Mouse (Mus musculus): ENCODE results near the gene Nmb. TPM values are rescaled to one million over a fixed set of nuclear protein-coding genes. Genes with fewer than 3 reads are reported as not detected.

Nmb gene
- polyA plus RNA-seq, 1 experiment from 2014 or later = 5.6 TPM

DNA sequence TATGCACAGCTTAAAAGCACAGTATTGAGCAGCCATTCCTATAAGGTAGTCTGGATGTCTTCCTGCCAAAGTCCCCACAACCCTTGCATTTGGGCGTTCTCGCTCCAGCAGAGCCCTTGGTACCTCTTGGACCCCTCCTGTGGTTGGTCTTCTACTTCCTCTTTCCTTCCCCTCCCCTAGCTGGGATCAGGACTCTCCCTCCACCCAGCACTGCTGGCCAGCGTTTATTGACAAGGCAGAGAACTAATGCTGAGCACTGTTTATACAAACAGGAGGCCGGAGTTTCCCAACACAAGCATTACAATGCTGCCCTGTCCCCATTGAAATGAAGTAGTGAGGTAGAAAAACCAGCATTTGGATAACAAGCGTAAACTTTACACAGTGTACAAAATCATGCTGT, 31.8 kb downstream of the Nmb start:
- Histone ChIP-seq H3K9ac (no peak overlapping the region), H3K4me1 (peaks cover 4% of the 10 kb centered on the region; the same call in 1 of the 2 replicates), H3K4me3 (no peak overlapping the region), H3K36me3 (peaks cover 93% of the 10 kb centered on the region), H3K27me3 (no peaks in the 10 kb centered on the region), H3K4me2 (no peak overlapping the region), H3K9me3 (no peaks in the 10 kb centered on the region), H3K27ac (no peak overlapping the region)
- no peak for ATAC-seq (ENCODE audit: insufficient number of reproducible peaks, insufficient read depth, low FRiP score, low TSS enrichment, low read depth)
- WGBS = 92% methylated on average over 5 of the region's 5 CpGs

DNA sequence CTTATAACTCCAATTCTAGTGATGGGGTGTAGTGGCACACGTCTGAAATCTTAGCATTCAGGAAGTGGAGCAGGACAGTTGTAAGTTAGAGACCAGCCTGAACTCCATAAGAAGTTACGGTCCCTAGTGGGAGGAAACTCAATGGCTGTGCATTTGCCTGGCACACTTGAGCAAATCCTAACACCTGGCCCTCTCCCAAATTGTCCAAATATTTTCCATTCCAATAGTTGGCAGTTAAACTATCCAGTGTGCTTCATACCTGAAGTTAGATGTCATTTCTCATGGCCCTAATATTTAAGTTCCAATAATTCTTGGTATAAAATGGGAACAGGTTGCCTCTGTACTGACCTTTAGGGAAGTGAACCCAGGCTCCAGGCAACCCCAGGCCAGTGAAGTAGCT, 36.2 kb downstream of the Nmb start:
- no peak overlapping the region for H3K9ac ChIP-seq
- 95% methylated on average over 2 of the region's 2 CpGs for WGBS
- H3K27me3 ChIP-seq = no peaks in the 10 kb centered on the region
- H3K4me3 ChIP-seq = no peak overlapping the region
- ATAC-seq (ENCODE audit: insufficient number of reproducible peaks, insufficient read depth, low FRiP score, low TSS enrichment, low read depth) = no peak
- no peak overlapping the region for H3K4me2 ChIP-seq
- no peak overlapping the region for H3K27ac ChIP-seq
- no peaks in the 10 kb centered on the region for H3K9me3 ChIP-seq
- H3K36me3 ChIP-seq = peaks cover 94% of the 10 kb centered on the region
- H3K4me1 ChIP-seq = peaks cover 12% of the 10 kb centered on the region

DNA sequence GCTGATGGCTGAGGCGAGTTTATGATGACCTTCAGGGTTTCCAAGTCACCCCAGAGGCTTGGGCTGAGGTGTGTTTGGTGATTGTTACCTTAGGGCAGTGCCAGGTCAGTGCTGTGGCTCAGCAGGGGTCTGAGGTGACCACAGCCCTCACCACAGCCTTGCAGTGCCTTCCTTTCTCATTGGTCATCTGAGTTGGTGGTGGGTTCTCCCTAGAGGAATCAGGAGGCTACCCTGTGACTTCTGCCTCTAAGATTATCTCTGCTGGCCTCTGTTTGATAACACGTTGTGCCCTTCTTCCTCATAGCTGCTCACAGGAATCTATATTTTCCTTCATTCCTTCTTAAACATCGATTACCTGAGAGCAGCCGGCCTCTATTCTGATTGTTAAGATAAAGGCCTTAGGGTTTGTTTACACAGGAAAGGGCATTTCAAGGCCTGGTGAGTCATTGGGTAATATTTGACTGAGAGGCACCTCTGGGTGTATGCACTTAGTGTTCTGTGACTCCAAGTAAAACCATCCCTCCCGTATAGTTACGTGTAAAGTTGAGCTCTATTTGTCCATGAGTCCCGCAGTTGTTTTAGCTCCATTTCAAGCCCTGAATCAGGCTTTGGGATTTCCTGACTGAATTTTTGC, 38.2 kb downstream of the Nmb start:
- 85% methylated on average over 7 of the region's 7 CpGs for WGBS
- Histone ChIP-seq H3K27me3 (no peaks in the 10 kb centered on the region), H3K4me2 (no peak overlapping the region), H3K27ac (no peak overlapping the region), H3K9ac (no peak overlapping the region), H3K4me1 (peaks cover 30% of the 10 kb centered on the region), H3K4me3 (no peak overlapping the region), H3K9me3 (no peaks in the 10 kb centered on the region), H3K36me3 (peaks cover 84% of the 10 kb centered on the region)
- ATAC-seq (ENCODE audit: insufficient number of reproducible peaks, insufficient read depth, low FRiP score, low TSS enrichment, low read depth) = no peak

DNA sequence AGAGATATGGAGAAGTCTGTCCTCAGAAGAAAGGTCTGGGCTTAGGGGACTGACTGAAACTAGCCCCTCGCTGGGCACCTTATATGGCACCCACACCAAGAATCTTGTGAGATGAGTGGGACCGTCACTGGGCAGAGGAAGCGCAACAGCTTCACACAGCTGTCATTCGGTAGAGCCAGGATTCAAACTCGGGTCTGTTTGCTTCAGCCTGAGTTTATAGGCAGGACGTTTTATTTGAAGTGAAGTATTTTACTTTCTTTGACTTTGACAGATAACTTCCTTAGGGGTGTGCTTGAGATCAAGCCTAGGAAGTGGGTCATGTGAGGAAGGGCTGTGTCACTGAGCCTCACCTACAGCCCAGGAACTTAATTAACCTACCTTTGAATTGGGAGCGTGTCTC, 39.4 kb downstream of the Nmb start:
- WGBS = 95% methylated on average over 7 of the region's 7 CpGs
- H3K4me3 ChIP-seq = no peak overlapping the region
- H3K9me3 ChIP-seq = no peaks in the 10 kb centered on the region
- no peak overlapping the region for H3K9ac ChIP-seq
- H3K4me1 ChIP-seq = peaks cover 32% of the 10 kb centered on the region
- no peak overlapping the region for H3K27ac ChIP-seq
- H3K36me3 ChIP-seq = peaks cover 75% of the 10 kb centered on the region
- no peaks in the 10 kb centered on the region for H3K27me3 ChIP-seq
- H3K4me2 ChIP-seq = no peak overlapping the region
- no peak for ATAC-seq (ENCODE audit: insufficient number of reproducible peaks, insufficient read depth, low FRiP score, low TSS enrichment, low read depth)

DNA sequence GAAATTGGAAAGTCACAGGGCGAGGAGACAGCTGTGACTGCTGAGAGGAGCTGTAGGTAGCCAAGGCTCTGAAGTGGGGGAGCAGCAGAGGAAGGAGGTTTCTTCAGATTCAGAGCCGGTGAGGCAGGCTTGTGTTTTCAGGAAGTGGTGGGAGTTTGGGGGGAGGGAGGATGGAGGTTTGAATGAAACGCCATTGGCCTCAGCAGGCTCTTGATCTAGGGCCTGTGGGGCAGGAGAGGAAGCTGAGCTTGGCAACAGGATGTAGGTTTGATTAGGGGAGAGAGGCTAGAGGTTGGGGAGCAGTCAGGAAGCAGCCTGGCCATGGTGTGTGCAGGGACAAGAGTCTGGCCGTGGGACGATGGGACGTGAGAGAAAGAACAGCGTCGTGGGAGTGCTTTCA, 40.0 kb downstream of the Nmb start:
- peaks cover 68% of the 10 kb centered on the region for H3K36me3 ChIP-seq
- no peak overlapping the region for H3K4me3 ChIP-seq
- H3K4me2 ChIP-seq = no peak overlapping the region
- 75% methylated on average over 8 of the region's 8 CpGs for WGBS
- H3K9ac ChIP-seq = no peak overlapping the region
- H3K4me1 ChIP-seq = peaks cover 35% of the 10 kb centered on the region
- no peak for ATAC-seq (ENCODE audit: insufficient number of reproducible peaks, insufficient read depth, low FRiP score, low TSS enrichment, low read depth)
- peak overlapping the region; percentile 39; the same call in 1 of the 2 replicates for H3K27ac ChIP-seq
- no peaks in the 10 kb centered on the region for H3K27me3 ChIP-seq
- no peaks in the 10 kb centered on the region for H3K9me3 ChIP-seq

DNA sequence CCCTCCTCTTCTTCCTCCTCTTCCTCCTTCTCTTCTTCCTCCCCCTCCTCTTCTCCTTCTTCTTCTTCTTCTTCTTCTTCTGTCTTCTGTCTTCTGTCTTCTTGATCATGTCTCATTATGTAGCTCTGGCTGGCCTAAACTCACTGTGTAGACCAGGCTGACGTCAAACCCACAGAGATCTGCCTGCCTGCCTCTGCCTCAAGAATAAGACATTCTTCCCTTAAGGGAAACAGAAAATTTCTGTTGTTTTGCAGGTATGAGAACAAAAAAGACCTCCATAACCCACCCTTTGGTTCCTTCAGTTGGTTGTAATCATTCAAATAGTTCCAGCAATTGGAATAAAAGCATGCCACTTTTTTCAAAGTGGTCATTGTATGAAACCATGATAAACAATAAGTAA, 40.7 kb downstream of the Nmb start:
- H3K9me3 ChIP-seq = no peaks in the 10 kb centered on the region
- ATAC-seq (ENCODE audit: insufficient number of reproducible peaks, insufficient read depth, low FRiP score, low TSS enrichment, low read depth) = no peak
- H3K36me3 ChIP-seq = peaks cover 61% of the 10 kb centered on the region

DNA sequence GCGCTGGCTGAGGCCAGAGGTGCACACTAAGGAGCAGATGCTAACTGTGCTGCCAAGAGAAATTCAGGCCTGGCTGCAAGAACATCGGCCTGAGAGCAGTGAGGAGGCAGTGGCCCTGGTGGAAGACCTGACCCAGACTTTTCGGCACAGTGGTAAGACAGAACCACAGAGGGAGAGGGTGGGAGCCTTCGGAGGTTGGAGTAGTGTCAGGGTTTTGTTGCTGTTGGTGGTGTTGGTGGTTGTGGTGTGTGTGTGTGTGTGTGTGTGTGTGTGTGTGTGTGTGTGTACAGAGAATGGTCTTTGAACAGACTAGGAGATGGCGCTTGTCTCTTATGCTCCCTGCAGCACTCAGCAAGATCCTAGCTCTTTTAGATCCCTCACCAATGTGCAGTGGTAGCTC, 41.4 kb downstream of the Nmb start:
- WGBS = 82% methylated on average over 5 of the region's 5 CpGs
- no peak overlapping the region for H3K4me3 ChIP-seq
- H3K27me3 ChIP-seq = no peaks in the 10 kb centered on the region
- peaks cover 36% of the 10 kb centered on the region for H3K4me1 ChIP-seq
- no peaks in the 10 kb centered on the region for H3K9me3 ChIP-seq
- no peak for ATAC-seq (ENCODE audit: insufficient number of reproducible peaks, insufficient read depth, low FRiP score, low TSS enrichment, low read depth)
- 0 out of 2 replicates have a peak overlapping the region, but pooled peaks have one; percentile 32 for H3K9ac ChIP-seq
- no peak overlapping the region for H3K27ac ChIP-seq
- peaks cover 55% of the 10 kb centered on the region for H3K36me3 ChIP-seq
- H3K4me2 ChIP-seq = peak overlapping the region; percentile 0; the same call in 1 of the 2 replicates

More for the DNA sequence above, 40.7 kb downstream of the Nmb start:
- Histone ChIP-seq H3K4me3 (no peak overlapping the region), H3K4me1 (peaks cover 36% of the 10 kb centered on the region), H3K27me3 (no peaks in the 10 kb centered on the region), H3K27ac (peak overlapping the region; percentile 39; the same call in 1 of the 2 replicates), H3K9ac (no peak overlapping the region), H3K4me2 (0 out of 2 replicates have a peak overlapping the region, but pooled peaks have one; percentile 0)
- WGBS = 78% methylated on average over 1 of the region's 1 CpGs

DNA sequence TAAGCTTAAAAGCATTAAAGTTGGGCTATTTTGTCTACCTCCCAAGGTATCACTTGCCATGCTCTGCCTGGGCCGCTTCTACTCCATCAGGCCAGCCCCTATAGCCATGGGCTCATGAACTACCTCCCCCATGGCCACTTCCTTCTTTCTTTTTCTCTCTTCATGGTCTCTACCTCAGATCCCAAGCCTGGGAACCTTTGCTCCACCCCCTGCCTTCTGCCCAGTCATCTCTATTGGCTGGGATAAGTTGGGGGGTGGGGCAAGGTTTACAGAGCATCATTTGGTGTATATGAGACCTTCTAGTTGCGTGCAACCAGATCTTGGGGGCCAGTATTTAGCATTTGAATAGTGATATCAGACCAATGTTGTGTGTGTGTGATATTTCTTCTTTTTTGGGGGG, 42.4 kb downstream of the Nmb start:
- H3K9me3 ChIP-seq = no peaks in the 10 kb centered on the region
- H3K9ac ChIP-seq = no peak overlapping the region
- H3K27me3 ChIP-seq = no peaks in the 10 kb centered on the region
- H3K27ac ChIP-seq = no peak overlapping the region
- 88% methylated on average over 2 of the region's 2 CpGs for whole genome bisulfite sequencing
- peak overlapping the region; percentile 75 for H3K4me2 ChIP-seq
- no peak overlapping the region for H3K4me3 ChIP-seq
- H3K4me1 ChIP-seq = peaks cover 36% of the 10 kb centered on the region
- ATAC-seq (ENCODE audit: insufficient number of reproducible peaks, insufficient read depth, low FRiP score, low TSS enrichment, low read depth) = no peak
- peaks cover 45% of the 10 kb centered on the region for H3K36me3 ChIP-seq

DNA sequence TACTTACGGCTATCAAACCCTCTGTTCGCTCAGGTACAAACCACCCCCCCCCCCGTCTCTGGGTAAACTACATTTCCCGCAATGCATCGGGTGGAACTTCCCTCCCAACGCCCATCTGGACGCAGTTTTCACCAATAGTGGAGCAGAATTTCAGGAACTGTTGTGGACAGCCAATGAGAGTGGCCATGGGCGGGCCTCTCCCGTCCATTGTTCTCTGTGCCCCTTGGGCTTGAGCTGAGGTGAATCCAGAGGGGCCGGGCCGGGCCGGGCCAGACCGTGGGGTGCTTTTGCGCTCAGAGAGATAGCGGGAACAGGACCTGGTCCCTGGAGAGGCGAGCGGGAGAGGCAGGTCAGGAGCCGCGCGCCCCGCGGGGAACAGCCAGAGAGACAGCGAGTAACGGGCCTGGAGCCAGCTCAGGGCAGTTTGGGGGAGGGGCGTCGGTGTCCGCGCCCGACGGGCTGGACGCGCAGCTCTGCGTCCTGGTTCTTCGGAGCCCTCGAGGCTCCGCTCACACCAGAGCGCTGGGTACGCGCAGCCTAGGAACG, 44.1 kb downstream of the Nmb start, which contains the start of gene Zscan2:
Gene Zscan2, plus strand, starts transcription at position 192 of the 546 bp plus-strand sequence.
- H3K4me1 ChIP-seq = peaks cover 36% of the 10 kb centered on the region
- H3K9me3 ChIP-seq = no peaks in the 10 kb centered on the region
- under 1% methylated on average over 40 of the region's 40 CpGs for WGBS
- peak within 1 kb of the TSS; percentile 91 for H3K4me3 ChIP-seq
- peak within 1 kb of the TSS; percentile 97 for H3K9ac ChIP-seq
- H3K27ac ChIP-seq = peak within 1 kb of the TSS; percentile 72
- peak within 1 kb of the TSS; percentile 75 for H3K4me2 ChIP-seq
- no peaks in the 10 kb centered on the region for H3K27me3 ChIP-seq
- peaks cover 29% of the 10 kb centered on the region for H3K36me3 ChIP-seq
- peak; percentile 98 for ATAC-seq (ENCODE audit: insufficient number of reproducible peaks, insufficient read depth, low FRiP score, low TSS enrichment, low read depth)

DNA sequence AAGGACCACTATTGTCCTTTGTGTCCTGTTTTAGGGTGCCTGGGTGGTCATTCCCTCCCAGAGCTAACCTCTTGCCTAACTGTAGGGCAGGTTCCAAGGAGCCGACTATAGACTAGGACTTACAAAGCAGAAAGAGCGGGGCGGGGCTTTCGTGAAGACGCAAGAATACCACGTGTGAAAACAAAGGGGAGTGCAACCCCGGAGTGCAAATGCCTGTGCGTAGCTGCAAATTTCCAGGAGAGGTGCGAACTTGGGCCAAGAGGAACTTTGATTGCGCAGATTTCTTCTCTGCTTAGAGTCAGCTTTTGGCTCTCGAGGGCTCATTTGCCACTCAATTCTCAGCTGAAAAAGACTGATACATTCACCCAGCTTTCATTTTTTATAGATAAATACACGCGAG, 44.6 kb downstream of the Nmb start:
- H3K4me1 ChIP-seq = peaks cover 33% of the 10 kb centered on the region
- H3K9ac ChIP-seq = peak overlapping the region; percentile 97
- peak overlapping the region; percentile 91 for H3K4me3 ChIP-seq
- H3K36me3 ChIP-seq = peaks cover 24% of the 10 kb centered on the region
- no peak overlapping the region for H3K27ac ChIP-seq
- WGBS = 1% methylated on average over 13 of the region's 13 CpGs
- ATAC-seq (ENCODE audit: insufficient number of reproducible peaks, insufficient read depth, low FRiP score, low TSS enrichment, low read depth) = no peak
- no peaks in the 10 kb centered on the region for H3K9me3 ChIP-seq
- H3K4me2 ChIP-seq = peak overlapping the region; percentile 75
- H3K27me3 ChIP-seq = no peaks in the 10 kb centered on the region

DNA sequence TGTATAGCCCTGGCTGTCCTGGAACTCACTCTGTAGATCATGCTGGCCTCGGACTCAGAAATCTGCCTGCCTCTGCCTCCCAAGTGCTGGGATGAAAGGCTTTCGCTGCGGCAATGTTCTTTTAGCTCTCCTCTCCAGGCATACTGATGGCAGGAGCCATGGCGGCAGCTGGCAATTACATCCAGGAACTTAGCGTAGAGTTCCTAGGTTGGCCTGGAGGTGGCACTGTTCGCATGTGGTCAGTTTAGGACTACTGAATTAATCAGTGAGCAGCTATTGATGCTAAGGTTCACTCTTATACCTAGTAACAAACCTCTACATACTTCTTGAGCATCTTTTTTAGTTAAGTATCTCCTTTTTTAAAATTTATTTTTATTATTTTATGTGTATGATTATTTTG, 47.7 kb downstream of the Nmb start:
- Histone ChIP-seq H3K27me3 (no peaks in the 10 kb centered on the region), H3K27ac (no peak overlapping the region), H3K9me3 (no peaks in the 10 kb centered on the region), H3K9ac (no peak overlapping the region), H3K36me3 (no peaks in the 10 kb centered on the region), H3K4me3 (no peak overlapping the region), H3K4me1 (peaks cover 11% of the 10 kb centered on the region), H3K4me2 (no peak overlapping the region)
- 21% methylated on average over 6 of the region's 6 CpGs for WGBS
- no peak for ATAC-seq (ENCODE audit: insufficient number of reproducible peaks, insufficient read depth, low FRiP score, low TSS enrichment, low read depth)

DNA sequence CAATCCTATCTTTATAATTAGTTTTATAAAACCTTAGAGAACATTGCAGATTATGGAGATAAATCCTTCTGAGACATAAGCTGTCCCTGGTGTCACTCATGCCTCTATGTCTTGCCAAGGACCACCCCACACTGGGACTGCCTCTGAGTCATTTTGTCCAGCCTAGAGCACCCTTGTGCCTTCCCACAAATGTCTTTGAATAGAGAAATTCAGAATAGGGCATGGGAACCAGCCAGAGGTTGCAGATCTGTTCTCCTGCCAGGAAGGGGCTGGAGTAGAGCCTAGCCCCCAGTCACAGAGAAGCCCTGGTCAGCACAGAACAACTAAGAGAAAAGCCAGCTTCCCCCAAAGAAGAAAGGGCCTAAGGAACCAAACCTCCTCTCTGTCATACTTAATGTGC, 49.6 kb downstream of the Nmb start:
- no peak overlapping the region for H3K27ac ChIP-seq
- no peak for ATAC-seq (ENCODE audit: insufficient number of reproducible peaks, insufficient read depth, low FRiP score, low TSS enrichment, low read depth)
- no peaks in the 10 kb centered on the region for H3K36me3 ChIP-seq

More for the DNA sequence above, 49.6 kb downstream of the Nmb start:
- 0 out of 2 replicates have a peak, but pooled peaks cover 4% of the 10 kb centered on the region for H3K4me1 ChIP-seq
- no peaks in the 10 kb centered on the region for H3K9me3 ChIP-seq
- no peak overlapping the region for H3K4me2 ChIP-seq
- no peak overlapping the region for H3K9ac ChIP-seq
- H3K27me3 ChIP-seq = no peaks in the 10 kb centered on the region
- no peak overlapping the region for H3K4me3 ChIP-seq
